Mouse (Mus musculus): ENCODE data around the gene Mndal.
"Not testable (repeated sequence)": the region's sequence is repeated elsewhere in the genome, so short reads cannot be mapped to it uniquely, and the experiment has no call there.

Gene Mndal

DNA sequence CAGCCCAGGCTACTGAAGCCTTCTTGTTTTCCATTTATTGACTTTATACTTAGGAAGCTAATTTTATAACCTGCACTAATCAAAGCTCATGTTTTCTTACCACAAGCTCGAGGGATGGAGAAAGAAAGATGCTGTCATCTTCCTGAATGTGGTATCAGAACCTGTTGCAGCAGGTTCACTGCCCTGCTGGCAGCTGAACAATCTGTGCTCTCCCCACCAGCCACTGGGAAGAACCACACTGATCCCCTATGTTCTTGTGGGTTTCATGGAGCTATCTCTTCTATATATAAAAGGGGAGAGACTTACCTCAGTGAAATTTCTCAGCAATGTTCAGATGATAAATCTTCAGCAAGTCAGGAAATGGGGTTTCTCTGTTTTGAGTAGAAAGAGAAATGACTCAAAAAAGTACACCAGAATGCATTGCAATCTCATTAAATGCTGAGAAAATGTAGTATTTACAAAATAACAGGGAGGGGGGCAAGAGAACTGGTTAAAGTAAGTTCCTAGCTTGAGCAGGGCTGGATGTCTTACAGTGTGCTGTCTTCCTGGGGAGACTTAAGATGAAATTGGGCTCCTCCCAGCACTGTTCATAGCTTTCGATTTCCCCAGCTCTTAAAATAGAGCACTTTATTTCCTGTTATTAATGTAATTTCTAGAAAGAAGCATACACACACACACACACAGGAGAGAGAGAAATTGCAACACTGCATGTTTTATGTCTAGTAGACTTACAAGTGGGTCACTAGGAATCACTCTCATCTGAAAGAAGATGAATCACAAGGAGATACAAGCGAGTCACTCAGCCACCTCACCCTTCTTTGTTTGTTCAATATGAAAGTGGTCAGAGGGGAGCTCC lies at the start of gene Mndal, which contains the start of gene Ifi203:
Gene Mndal (minus strand): TSS at position 568 of the 856 bp plus-strand sequence.
Gene Ifi203 (minus strand): TSS at position 749 of the 856 bp plus-strand sequence.
- DNase-seq: peak; percentile 13

DNA sequence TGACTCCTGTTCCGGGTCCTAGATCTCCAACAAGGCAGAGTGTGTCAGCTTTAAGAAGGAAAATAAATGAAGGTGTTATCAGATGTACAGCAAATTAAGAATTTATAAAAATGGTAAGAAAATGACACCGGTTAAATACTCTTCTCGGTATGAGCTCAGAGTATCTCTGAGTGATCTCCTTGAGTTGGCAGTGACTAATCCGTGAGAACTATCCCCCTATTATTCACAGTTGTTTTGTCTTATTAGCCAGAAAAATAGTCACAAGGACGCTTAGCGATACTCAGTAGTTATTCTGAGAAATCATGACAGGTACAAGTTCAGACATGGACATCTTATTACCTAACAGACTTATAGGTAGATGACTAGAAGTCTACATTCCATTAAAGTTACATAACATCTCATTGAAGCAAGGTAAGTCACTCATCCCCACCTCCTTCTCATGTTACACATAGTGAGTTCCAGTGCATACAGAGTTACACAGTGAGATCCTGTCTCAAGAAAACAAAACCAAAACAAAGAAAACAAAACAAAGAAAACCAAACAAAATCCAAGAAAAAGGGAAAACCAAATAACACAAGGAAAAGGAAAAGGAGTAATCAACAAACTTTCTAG lies 40.5 kb upstream of the Mndal start, which contains the start of gene Ifi202b:
Gene Ifi202b (minus strand): TSS at position 51 of the 612 bp plus-strand sequence.
- DNase-seq: not testable (repeated sequence)

DNA sequence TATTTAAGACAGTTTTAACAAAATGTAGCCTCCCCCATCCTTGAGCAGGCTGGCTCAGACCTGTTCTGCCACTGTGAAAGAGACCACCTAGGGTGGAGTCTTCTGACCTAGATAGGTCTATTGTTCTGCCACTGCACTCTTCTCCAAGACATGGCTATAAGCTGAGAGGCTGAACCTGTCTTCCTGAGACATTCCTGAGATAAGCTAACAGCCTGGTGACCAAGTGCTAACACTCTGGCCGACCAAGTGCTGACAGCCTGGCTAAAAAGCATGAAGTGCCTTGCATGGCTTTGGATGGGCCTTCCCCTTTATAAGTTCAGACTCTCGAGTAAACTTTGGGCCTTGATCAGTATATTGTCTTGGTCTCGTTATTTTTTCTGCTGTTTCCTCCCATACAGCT lies 38.7 kb upstream of the Mndal start:
- DNase-seq: not testable (repeated sequence)

DNA sequence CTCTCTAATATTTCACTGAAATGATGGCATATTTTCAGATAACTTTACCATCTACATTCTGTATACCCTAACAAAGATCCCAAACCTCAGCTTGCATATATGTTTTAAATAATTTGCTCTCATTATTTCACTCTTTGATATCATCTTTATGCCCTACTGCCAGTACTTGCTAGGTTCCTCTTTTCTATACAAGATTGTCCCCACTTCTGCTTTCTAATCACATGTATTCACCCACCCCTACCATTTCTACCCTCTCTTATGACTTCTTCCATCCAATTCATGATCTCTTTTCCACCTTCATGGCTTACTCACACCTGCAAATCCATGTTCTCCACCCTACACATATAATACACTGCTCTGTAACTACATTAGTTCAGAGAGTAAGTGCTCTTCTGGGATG lies 35.3 kb upstream of the Mndal start:
- DNase-seq: no peak

DNA sequence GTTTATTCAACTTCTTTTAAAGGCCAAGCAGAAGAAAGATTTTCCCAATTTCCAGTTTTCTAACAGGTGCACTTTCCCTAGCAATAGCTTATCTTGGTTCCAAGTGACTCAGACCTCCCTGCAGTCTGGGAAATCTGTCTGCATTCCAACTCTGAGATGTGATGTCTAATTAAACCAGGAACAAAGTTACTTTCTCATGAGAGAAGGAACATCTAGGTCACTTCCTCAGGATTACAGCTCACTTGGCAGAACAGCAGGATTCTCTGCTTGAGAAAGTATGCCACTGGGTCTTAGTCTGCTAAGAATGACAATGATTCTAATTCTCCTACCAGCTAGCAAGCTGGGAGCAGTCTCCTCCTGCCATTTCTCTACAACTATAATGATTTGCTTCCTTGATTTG lies 30.8 kb upstream of the Mndal start:
- no peak for DNase-seq

DNA sequence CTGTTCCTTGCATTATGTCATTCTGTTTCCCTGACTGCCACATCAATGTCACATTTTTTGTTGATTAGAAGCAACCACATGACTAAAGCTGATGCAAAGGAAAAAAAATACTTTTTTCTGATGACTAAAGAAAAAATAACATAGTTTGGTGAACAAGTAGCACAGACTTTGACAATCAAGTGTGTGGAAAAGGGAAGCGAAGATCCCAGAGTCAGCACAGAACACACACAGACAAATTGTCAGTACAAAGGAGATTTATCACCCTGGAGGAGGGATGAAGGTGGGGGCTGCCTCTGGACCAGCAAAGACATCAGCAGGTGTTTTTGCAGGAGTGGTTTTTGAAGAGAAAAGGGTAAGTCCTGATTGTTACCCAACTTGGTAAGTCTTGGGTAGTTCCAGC lies 19.2 kb upstream of the Mndal start:
- not testable (repeated sequence) for DNase-seq

DNA sequence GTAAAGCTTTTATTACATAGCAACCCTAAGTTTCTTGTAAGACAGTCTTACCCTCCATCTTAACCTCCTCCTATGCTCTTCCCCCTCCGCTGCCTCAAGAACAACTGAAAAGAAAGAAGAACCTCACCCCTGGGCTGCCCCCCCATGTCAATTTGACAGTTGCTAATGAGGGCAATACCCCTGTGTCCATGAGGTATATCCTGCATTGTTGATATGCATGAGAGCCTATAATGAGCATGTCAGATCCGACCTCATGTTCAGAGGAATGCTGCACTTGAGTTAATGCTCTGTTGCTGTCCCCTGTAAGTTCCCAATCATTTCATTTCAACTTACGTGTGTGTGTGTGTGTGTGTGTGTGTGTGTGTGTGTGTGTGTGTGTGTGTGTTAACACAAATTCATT lies 17.7 kb upstream of the Mndal start:
- not testable (repeated sequence) for DNase-seq

DNA sequence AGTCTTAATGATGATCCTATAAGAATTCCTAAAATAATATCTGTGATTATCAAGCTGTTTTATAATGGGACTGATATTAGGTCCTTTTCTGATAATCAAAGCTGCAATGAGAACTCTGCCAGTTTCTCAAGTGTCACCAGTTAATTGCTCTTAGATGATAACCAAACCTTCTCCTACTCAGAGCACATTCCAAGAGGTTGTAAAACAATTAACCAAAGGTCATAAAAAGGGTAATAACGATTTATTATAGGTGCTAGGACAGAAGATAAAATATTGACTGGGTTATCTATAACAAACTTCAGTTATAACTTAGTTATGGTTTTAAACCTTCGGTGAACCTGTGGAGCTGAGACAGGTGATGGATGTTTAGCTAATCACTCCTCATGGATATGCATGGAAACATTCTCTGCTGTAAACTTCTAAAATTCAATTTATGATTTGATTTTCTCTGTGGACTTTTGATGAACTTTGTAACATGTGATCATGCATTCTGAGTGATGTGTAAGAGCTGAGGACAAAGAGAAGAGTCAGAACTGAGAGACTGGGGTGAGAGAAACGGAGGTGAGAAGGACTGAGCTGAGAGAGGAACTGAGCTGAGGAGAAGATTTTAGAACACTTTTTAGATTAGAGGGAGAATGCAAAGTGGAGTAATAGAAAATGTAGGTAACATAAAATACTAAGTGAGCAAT lies 13.7 kb upstream of the Mndal start:
- DNase-seq: not testable (repeated sequence)

DNA sequence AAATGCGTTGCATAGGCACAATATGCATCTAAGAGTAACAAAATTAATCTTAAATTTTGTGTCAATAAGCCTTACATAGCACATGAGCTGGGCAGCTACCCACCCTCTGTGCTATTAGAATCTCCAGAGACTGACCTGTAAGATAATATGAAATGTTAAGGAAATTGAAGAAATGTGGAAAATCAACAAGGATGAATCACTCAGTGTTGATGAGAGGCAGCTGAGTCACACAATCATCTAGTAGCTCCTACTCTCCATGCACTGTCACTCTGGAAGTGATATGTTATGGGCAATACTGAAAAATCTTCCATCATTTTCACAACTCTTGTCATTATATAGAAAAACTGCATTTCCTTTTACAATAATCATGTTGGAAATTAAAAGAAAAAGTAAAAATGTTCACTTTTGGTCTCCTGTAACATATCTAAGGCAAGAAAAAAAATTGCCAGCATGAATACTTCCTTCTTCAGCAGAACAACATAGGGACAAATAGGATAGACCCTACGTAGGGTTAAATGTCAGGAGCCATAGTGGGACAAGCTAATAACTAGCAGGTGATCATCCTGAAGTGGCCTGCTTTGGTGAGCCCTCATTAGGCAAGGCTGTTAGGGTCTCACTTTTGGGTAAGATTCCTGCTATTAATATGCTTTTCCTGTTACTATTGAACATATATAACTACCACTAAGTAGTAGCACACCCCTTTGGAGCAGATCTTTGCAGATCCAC lies 12.9 kb upstream of the Mndal start:
- no peak for DNase-seq

DNA sequence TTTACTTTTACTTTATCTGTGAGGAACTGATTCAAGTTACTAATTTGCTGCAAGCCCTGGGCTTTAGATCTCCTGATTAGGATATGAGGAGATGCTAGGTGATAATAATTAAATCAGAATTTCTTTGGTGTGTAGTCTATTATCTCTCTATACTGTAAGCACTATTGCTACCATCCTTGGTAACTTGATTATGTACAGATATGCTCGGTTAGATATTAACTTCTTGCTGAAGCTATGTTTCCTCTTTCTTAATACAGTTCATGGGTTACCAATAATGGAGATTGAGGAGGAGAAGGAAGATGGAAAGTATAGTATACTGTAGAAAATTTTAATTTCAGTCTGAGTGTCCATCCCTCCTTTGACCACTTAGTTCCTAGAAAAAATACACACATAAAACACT lies 11.3 kb upstream of the Mndal start:
- DNase-seq: no peak

DNA sequence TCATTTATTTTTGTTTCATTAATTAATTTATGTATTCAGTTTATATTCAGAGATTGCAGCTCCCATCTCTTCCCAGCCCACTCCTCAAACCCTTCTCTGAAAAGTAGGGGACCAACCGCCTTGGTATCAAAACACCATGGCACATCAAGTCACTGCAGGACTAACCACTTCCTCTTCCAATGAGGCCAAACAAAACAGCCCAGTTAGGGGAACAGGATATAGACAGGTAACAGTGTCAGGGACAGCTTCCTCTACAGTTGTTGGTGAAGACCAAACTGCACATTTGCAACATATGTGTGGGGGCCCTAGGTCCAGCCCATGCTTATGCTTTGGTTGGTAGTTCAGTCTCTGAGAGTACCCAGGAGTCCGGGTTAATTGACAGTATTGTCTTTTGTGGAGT lies 6.8 kb upstream of the Mndal start:
- peak; percentile 10 for DNase-seq

DNA sequence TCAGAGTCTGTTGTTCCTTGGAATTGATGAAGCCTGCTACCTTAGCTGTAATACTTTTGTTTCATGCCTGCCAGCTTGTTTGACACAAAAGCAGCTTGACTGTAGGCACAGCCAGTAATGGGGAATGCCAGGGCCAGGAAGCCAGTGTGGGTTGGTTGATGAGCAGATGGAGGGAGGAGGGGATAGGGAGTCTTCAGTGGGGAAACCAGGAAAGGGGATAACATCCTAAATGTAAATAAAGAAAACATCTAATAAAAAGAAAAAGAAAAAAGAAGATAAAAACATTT lies 432 bp upstream of the Mndal start:
- DNase-seq: not testable (repeated sequence)

DNA sequence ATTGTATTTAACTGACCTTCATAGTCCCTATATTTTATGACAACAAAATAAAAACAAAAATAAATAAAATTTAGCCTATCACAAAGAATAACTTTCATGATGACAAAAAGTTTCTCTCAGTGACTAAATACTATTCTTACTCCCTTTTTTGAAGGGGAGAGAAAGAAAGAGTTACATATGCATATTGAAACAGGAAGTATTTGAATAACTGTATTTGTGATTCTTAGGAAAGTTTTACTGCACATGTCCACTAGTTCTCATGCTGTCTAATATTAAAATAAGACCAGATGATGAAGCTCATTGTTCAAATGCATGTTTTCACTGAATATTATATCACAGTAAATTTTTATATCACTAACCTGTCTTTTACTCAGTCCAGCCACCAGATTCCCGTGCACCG lies 769 bp downstream of the Mndal start:
- DNase-seq: not testable (repeated sequence)

DNA sequence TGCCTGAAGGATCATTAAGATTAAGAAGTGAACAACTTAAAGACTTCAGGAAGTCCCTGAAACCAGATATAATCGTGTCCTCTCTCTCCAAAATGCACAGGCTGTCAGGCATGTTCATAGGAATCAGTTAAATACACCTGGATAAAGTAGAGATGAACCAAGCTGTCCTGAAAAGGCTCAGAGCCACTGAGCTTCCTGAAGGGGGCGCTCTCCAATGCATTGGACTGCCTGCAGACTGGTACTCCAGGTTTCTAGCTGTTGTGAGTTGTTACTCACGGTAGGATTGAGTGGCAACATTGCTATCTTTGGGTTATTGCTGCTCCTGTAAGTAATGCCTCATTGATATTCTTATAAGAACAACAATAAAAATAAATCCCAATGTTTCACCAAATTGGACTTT lies 23.0 kb downstream of the Mndal start:
- DNase-seq: not testable (repeated sequence)

DNA sequence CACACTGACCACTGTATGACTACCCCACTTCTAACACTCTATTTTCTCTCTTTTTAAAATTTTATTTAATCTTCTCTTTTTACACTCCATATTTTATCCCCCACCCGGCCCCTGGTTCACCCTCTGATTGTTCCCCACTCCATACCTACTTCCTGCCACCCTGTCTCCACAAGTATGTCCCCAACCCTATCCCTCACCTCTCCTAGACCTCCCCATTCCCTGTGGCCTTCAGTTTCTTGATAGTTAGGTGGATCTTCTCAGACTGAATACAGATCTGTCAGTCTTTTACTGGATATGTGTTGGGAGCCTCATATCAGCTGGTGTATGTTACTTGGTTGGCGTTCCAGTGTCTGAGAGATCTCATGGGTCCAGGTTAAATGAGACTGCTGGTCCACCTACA lies 27.7 kb downstream of the Mndal start:
- DNase-seq: no peak

DNA sequence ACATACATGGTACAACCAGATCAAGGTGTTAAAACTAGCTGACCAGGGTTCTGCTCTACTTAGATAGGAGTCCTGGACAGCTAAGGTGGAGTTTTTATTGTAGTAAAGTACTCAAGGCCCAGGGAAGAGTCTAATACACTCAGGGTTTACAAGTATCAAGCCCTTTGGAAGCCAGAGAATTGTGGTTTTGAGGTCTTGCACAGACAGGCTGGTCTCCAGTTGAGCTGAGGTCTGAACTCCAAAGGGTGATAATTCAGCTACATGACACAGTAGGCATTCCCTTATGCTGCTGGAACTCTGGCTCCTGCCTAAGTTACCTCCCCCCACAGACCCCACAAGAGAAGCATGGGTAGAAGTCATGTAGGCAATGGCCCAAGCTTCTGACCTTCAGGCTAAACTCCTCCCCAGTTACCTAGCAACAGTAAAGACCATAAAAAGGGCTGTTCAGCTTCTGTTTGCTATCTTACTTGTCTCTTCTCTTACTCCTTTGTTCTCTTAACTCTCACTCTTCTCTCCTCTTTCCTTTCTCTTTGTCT lies 29.0 kb downstream of the Mndal start:
- DNase-seq: not testable (repeated sequence)

DNA sequence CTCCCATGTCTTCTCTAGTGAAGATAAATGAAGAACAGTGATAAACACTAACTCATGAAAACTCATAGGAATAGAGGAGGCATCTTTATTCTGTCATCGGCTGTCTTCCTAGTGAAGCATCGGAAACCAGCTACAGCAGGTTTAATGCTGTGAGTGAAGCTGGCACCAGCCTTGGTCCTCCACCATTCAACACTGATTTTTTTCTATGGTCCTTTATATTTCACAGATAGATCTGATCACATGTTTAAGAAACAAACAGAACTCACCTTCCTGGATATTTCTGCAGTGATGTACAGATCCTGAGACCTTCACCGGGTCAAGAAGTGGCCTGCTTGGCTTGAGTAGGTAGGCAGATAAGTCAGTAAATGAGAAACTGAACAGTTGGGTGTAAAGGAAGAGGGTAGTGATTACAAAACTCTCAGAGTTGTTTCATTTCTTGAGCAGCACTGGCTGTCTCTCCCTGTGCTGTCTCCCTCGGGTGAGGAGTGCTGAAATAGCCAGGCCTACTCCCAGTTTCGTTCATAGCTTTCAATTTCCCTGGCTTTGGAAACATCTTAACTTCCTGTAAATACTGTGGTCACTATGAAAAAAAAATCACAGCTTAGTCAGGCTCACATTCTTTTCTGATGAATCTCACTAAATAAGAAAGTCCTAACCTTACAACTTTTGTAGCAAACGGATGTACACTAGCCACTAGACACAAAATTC lies 29.6 kb downstream of the Mndal start, which contains the start of gene Ifi211:
Gene Ifi211 (minus strand): TSS at position 499 of the 708 bp plus-strand sequence.
- peak; percentile 26 for DNase-seq

DNA sequence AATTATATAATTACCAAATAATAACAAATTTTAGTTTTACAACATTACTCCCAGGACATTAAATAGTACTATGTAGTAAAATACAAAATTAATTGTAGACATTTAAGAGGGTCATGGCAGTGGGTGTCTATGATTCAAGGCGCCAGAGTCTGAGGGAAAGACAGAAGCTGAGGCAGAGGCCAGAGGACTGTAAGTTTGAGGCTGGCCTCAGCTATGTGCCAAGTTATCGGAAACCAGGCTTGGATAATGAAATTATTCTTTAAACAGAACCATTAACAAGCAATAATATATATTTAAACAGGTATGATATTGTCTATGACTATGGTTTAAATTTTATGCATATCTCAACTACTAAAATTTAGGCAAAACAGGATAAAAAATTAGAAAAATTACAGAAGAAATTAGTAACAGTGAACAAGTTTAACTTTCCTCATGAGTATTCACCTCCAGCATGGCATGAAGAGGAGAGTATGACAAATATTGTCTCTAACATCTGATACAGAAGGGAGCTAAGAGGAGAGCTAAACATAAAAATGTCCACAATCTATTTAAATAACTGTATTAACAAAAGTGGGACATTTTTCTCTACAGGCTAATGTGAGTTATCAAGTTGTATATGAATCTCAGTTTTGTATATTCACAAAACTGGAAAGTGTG lies 30.4 kb downstream of the Mndal start:
- no peak for DNase-seq

DNA sequence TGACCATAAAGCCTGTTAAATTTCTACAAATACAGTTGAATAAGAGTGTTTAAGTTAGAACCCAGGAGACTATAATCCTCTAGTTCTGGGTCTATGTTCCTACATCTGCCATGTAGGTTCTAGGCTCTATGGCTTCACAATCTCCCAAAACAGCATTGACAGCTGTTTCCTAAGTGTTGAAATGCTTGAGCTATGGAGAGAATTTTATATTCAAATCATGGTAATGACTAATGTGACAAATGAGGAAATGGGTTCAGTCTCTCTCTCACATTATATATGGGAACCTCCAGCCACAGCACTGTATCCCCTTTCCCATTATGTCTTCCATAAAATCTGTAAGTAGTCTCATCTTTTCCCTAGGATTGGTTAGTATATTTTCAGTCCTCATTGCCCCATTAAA lies 33.9 kb downstream of the Mndal start:
- not testable (repeated sequence) for DNase-seq

DNA sequence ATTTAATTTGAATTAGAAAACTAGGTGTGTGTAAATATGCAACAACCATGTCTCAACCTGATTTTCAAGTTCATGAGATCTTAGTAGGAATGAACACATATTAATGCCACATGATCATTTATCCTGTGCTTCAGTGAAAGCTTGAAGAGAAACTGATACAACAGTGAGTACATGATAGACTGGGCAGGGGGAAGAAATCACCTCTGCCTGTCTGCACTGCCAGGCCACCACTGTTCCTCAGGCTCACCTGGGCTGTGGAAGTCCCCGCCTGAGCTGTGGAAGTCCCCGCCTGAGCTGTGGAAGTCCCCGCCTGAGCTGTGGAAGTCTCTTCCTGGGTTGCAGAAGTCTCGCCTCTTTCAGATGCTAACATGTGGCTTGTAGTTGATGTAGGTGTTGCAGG lies 36.4 kb downstream of the Mndal start:
- DNase-seq: not testable (repeated sequence)

DNA sequence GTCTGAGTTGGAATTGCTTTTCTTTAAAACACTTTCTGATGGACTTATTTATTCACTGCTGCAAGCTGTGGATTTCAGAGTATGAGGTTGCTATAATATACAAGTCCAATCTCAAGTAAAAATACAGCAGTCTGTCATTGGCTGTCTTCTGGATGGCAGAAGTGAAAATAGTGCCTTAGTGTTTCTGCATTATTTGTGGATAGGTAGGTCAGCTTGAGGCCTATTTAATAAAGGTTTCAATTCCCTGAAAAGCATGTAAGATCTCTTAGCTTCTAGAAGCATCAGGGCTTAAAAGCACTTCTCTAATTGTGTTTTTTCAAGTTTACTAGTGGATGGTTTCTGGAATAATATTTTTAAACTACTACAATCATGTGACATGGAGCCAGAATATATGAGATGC lies 52.5 kb downstream of the Mndal start:
- DNase-seq: not testable (repeated sequence)

All from lung, postnatal 36 days (tissue).